Mouse (Mus musculus) MEL (cell line): Measurements from ENCODE around the gene Stat6.
A peak's percentile ranks its signal among the peaks of the same experiment; 100 is the strongest.

Experiments used
- CTCF ChIP-seq, 3 experiments: IDR thresholded peaks in 2 of 3; conservative IDR thresholded peaks in 1 of 3; 2 replicates each; pipeline ENCODE4 v1.5.1; 2011 to 2012; ENCODE audit warnings: low read length in 3 of 3, low read depth in 2 of 3, mild to moderate bottlenecking in 2 of 3, improper control_type of control experiment in 1 of 3, inconsistent platforms in 1 of 3, mixed read lengths in 1 of 3, moderate library complexity in 1 of 3; ENCODE audit not compliant: control insufficient read depth in 1 of 3, insufficient read depth in 1 of 3, poor library complexity in 1 of 3, severe bottlenecking in 1 of 3
- E2F4 ChIP-seq: IDR thresholded peaks from 2 replicates; pipeline ENCODE4 v1.6.1; 2011; ENCODE audit warnings: low read depth, low read length, improper control_type of control experiment, borderline replicate concordance
- GATA1 ChIP-seq: IDR thresholded peaks from 2 replicates; pipeline ENCODE4 v1.6.1; 2011; ENCODE audit warnings: low read depth, low read length, improper control_type of control experiment
- JUND ChIP-seq: IDR thresholded peaks from 2 replicates; pipeline ENCODE4 v1.6.1; 2011; ENCODE audit warnings: low read depth, mild to moderate bottlenecking, improper control_type of control experiment, low read length
- MAFK ChIP-seq: IDR thresholded peaks from 2 replicates; pipeline ENCODE4 v1.6.1; 2011; ENCODE audit warnings: low read depth, mild to moderate bottlenecking, low read length, improper control_type of control experiment, borderline replicate concordance
- MEF2A ChIP-seq: IDR thresholded peaks from 2 replicates; pipeline ENCODE4 v1.6.1; 2014; ENCODE audit warnings: low read depth, mild to moderate bottlenecking, inconsistent platforms, low read length, improper control_type of control experiment; ENCODE audit not compliant: poor library complexity, insufficient replicate concordance, severe bottlenecking; ENCODE audit errors: extremely low read depth
- MXI1 ChIP-seq: IDR thresholded peaks from 2 replicates; pipeline ENCODE4 v1.6.1; 2011; ENCODE audit warnings: mild to moderate bottlenecking, low read depth, low read length, improper control_type of control experiment
- NRF1 ChIP-seq: IDR thresholded peaks from 2 replicates; pipeline ENCODE4 v1.6.1; 2014; ENCODE audit warnings: low read depth, mild to moderate bottlenecking, inconsistent platforms, low read length, improper control_type of control experiment, moderate library complexity; ENCODE audit not compliant: poor library complexity, insufficient read depth, severe bottlenecking
- POLR2A ChIP-seq, 2 experiments: IDR thresholded peaks; 2 replicates each; pipeline ENCODE4 v1.6.1; 2011 to 2012; ENCODE audit warnings: low read length in 2 of 2, mild to moderate bottlenecking in 2 of 2, control low read depth in 1 of 2, improper control_type of control experiment in 1 of 2, low read depth in 1 of 2, moderate library complexity in 1 of 2; ENCODE audit not compliant: control insufficient read depth in 1 of 2, insufficient read depth in 1 of 2, poor library complexity in 1 of 2
- RAD21 ChIP-seq: IDR thresholded peaks from 2 replicates; pipeline ENCODE4 v1.6.1; 2011; ENCODE audit warnings: mild to moderate bottlenecking, low read depth, low read length, improper control_type of control experiment
- SIN3A ChIP-seq: IDR thresholded peaks from 2 replicates; pipeline ENCODE4 v1.6.1; 2012; ENCODE audit warnings: low read length, improper control_type of control experiment, inconsistent platforms
- TCF12 ChIP-seq: IDR thresholded peaks from 2 replicates; pipeline ENCODE4 v1.6.1; 2014; ENCODE audit warnings: low read depth, mild to moderate bottlenecking, inconsistent platforms, low read length, improper control_type of control experiment, moderate library complexity
- USF2 ChIP-seq, 2 experiments: IDR thresholded peaks; 2 replicates each; pipeline ENCODE4 v1.6.1; 2011 to 2012; ENCODE audit warnings: improper control_type of control experiment in 2 of 2, low read length in 2 of 2, borderline replicate concordance in 1 of 2, inconsistent platforms in 1 of 2, low read depth in 1 of 2, mild to moderate bottlenecking in 1 of 2; ENCODE audit not compliant: insufficient read depth in 1 of 2
- ZC3H11A ChIP-seq: IDR thresholded peaks from 2 replicates; pipeline ENCODE4 v1.6.1; 2012; ENCODE audit warnings: low read depth, mild to moderate bottlenecking, inconsistent platforms, low read length, improper control_type of control experiment

DNA sequence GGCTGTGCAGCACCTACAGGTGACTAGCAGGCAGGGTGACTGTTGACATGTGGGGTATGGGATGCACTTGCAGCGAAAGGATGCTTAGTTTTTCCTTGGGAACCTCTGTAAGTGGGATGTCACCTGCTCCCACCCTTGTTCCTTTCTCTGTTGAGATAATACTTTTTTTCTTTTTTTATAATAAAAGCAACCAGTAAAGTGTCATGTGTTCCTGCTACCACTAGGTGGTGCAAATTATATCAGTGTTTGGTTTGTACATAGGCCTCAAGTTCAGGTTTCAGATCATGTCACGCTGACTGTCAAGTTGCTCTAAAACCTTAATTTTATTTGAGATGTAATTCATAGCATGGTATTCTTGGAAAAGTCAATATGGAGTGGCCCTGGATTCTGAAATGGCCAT is 51.9 kb downstream of the Stat6 start:
- TF ChIP-seq CTCF (IDR thresholded peaks at IDR 0.05 in 2 of 3, conservative IDR thresholded peaks at IDR 0.05 in 1 of 3; ENCODE audit: control insufficient read depth in 1 of 3, insufficient read depth in 1 of 3, low read depth in 2 of 3, low read length in 3 of 3, poor library complexity in 1 of 3, severe bottlenecking in 1 of 3) (peak; percentile 13 to 86 (median 71); a peak in 5 of 6 replicates), MAFK (no peak), JUND (no peak), ZC3H11A (peak; percentile 59), E2F4 (no peak), GATA1 (0 out of 2 replicates have a peak, but pooled peaks have one; percentile 21), NRF1 (no peak), MXI1 (no peak), POLR2A (IDR thresholded peaks at IDR 0.05; ENCODE audit: control insufficient read depth in 1 of 2, insufficient read depth in 1 of 2, low read depth in 1 of 2, low read length in 2 of 2, poor library complexity in 1 of 2) (no peak), USF2 (IDR thresholded peaks at IDR 0.05; ENCODE audit: borderline replicate concordance in 1 of 2, insufficient read depth in 1 of 2, low read depth in 1 of 2, low read length in 2 of 2) (no peak), TCF12 (no peak), MEF2A (no peak), RAD21 (peak; percentile 49), SIN3A (no peak)
